Mouse (Mus musculus): Measurements from ENCODE around the gene Nucb2. TPM values are rescaled to one million over a fixed set of nuclear protein-coding genes. Genes with fewer than 3 reads are reported as not detected.
A peak's percentile ranks its signal among the peaks of the same experiment; 100 is the strongest.

The Nucb2 gene
- 27.0 TPM for polyA plus RNA-seq (2021)

DNA sequence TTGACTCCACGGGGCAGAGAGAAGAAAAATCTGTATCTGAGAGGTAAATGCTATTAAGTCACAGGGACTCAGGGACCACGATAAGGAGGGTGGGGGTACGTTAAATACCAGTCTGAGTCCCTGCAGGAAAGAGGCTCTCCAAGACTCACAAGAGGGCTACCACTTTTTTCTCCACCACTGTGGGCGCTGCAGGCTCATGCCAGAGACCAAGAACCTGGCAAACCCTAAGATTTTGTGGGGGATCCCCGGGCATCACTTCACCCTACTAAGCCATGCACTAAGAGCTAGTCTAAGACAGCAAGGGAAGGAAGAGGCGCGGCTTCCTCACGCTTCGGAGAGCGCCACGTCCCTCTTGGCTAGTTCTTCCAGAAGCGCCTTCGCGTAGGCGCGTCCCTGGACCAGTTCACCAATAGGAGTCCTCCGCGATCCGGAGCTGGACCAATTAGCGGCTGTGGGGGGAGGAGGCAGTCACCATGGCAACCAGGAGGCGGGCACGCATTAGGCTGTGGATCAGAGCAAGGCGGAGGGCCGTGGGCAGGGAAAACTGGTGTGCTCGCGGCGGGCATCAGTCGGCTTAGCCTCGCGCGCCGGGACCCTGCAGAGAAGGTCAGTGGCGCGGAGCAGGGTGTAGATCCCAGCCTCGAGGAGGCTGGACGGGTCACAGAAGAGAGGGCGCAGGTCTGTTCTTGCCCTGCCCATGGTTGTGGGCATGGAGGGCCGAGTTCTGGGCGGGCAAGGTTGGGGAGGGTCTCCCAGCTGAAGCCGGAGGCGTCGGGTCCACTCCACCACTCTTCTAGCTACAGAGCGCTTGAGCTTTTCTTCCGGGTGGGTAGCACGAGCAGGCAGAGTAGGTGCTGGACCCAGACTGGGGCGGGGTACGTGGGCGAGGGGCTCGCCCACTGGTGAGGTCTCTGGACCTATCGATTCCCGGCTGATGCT, at the start of gene Nucb2:
Nucb2 (plus strand) TSS at position 491 of the 939 bp plus-strand sequence.
- H3K27me3 ChIP-seq: no peaks in the 10 kb centered on the region
- ChIA-PET POLR2A (interaction anchor here (1.4 kb wide), 1 partner anchor 61 kb away, joined by 3 read pairs; the partner anchor contains the start of gene Pik3c2a), CTCF (interaction anchor here (1.2 kb wide), 1 partner anchor 60 kb away, joined by 3 read pairs; no protein-coding TSS in a partner anchor)
- in situ Hi-C loops (cut with MboI; ENCODE audit: low pct_unique_long_range_greater_than_20kb): no loop called here
- TF ChIP-seq CTCF (IDR thresholded peaks at IDR 0.05): no peak
- DNase-seq (ENCODE audit: low read depth, low spot score): peak; percentile 89
- peak; percentile 99 for ATAC-seq

DNA sequence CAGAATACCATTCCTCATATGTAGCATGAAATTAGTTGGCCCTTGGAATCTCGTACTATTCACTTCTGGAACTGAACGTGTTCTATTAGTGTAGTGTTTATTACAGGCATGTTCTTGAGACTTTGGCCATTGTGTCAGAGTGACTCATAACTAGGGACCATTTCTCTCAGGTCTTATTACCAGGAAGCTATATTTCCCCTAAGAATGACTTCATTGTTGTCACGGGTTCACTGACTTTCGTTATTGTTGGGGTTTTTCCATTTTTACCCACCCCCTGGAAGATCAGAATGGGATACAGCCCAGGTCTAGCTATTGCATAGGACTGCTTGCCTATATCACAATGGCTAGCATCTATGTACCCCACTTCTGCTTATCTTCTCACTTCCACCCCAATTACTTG, 47.2 kb upstream of the Nucb2 start:
- ATAC-seq (peak; percentile 52), DNase-seq (ENCODE audit: low read depth, low spot score) (no peak)
- CTCF ChIA-PET: interaction anchor here (1.6 kb wide), 2 partner anchors 10 to 13 kb away, joined by 4 to 6 read pairs; partner anchors contain the start of gene Pik3c2a
- no peak for TF ChIP-seq CTCF (IDR thresholded peaks at IDR 0.05)
- in situ Hi-C loops (cut with MboI; ENCODE audit: low pct_unique_long_range_greater_than_20kb): loop anchor here (5.0 to 10.0 kb wide), 2 partner anchors 55 to 148 kb away; no protein-coding TSS in a partner anchor
- POLR2A ChIA-PET: interaction anchor here (1.6 kb wide), 1 partner anchor 15 kb away, joined by 3 read pairs; no protein-coding TSS in a partner anchor
- H3K27me3 ChIP-seq: no peaks in the 10 kb centered on the region

- POLR2A ChIA-PET: no interaction called here
- CTCF ChIA-PET: interaction anchor here (1.6 kb wide), 2 partner anchors 11 to 13 kb away, joined by 4 to 6 read pairs; partner anchors contain the start of gene Pik3c2a
- TF ChIP-seq CTCF (IDR thresholded peaks at IDR 0.05): no peak
- ATAC-seq (peak; percentile 27), DNase-seq (ENCODE audit: low read depth, low spot score) (no peak)
- H3K27me3 ChIP-seq: no peaks in the 10 kb centered on the region
- in situ Hi-C loops (cut with MboI; ENCODE audit: low pct_unique_long_range_greater_than_20kb): loop anchor here (5.0 to 10.0 kb wide), 2 partner anchors 55 to 147 kb away; no protein-coding TSS in a partner anchor
Measured at GRCm38 (mm10) chr7:116457391-116457790, 46.8 kb upstream of the Nucb2 start.

- no peaks in the 10 kb centered on the region for H3K27me3 ChIP-seq
- ChIA-PET POLR2A (no interaction called here), CTCF (interaction anchor here (0.6 to 1.2 kb wide), 2 partner anchors 19 to 150 kb away, joined by 3 read pairs; no protein-coding TSS in a partner anchor)
- peak; percentile 56 for TF ChIP-seq CTCF (IDR thresholded peaks at IDR 0.05)
- no peak for ATAC-seq
- in situ Hi-C loops (cut with MboI; ENCODE audit: low pct_unique_long_range_greater_than_20kb): loop anchor here (5.0 to 10.0 kb wide), 2 partner anchors 53 to 146 kb away; no protein-coding TSS in a partner anchor
- DNase-seq (ENCODE audit: low read depth, low spot score): no peak
Measured at GRCm38 (mm10) chr7:116458985-116459441, 45.2 kb upstream of the Nucb2 start.

DNA sequence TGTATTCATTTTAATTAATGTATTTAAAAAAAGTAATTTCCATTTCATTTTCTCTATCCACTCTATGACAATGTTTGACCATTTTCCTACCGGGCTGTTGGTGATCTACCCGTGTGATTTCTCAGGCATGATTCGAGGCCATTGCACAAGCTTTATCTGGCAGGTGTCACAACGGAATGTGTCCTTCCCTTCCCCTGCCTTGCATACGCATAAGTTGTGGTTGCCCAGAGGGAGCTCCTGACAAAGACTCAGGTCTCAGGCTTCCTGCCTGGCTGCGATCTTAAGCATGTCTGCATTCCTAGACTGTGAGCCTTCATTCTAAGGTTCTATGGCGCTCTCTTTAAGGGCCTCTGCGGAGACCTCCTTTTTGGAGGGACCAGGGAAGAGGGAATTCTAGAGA, 42.1 kb upstream of the Nucb2 start:
- ChIA-PET CTCF (no interaction called here), POLR2A (interaction anchor here (0.6 kb wide), 1 partner anchor 17 kb away, joined by 3 read pairs; no protein-coding TSS in a partner anchor)
- in situ Hi-C loops (cut with MboI; ENCODE audit: low pct_unique_long_range_greater_than_20kb): no loop called here
- TF ChIP-seq CTCF (IDR thresholded peaks at IDR 0.05): no peak
- DNase-seq (ENCODE audit: low read depth, low spot score): peak; percentile 43
- ATAC-seq: peak; percentile 67
- no peaks in the 10 kb centered on the region for H3K27me3 ChIP-seq

DNA sequence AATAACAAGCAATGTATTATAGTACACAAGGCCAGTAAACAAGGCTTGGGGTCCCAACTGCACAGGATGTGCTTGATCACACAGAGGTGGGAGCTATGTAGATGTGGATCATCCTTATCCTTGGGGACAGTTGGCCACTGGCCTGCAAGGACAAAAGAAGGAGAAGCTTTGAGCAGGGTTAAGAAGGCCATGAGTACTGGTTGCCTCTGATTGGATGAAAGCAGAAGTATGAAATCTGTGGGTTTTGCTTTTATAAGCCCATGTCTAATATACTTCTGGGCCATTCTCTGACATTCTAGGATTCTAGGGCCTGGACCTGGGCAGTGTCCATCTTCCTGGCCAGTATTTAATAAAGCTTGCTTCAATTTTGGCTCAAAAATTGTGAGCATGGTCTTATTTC, 28.3 kb upstream of the Nucb2 start:
- DNase-seq (ENCODE audit: low read depth, low spot score) (no peak), ATAC-seq (no peak)
- in situ Hi-C loops (cut with MboI; ENCODE audit: low pct_unique_long_range_greater_than_20kb): no loop called here
- no peaks in the 10 kb centered on the region for H3K27me3 ChIP-seq
- POLR2A ChIA-PET: no interaction called here
- CTCF ChIA-PET: no interaction called here
- no peak for TF ChIP-seq CTCF (IDR thresholded peaks at IDR 0.05)

DNA sequence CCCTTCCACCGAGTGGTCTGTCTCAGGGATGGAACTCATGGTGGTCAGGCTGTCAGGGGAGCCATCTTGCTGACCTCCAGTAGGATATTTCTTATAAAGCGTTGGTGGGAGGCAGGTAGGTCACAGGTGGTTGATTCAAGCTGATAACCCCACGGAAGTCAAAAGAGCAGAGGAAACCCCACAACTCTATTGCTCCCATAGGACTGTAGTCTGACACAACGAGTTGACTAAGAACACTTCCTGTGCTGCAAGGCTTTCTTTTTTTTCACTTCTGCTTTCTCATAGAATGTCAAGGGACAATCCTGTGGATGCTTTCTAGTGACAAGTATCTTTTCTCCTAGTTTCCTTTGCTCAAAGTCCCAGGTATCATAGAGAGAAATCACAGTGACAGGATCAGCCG, 27.9 kb upstream of the Nucb2 start:
- DNase-seq (ENCODE audit: low read depth, low spot score) (no peak), ATAC-seq (no peak)
- in situ Hi-C loops (cut with MboI; ENCODE audit: low pct_unique_long_range_greater_than_20kb): no loop called here
- ChIA-PET CTCF (no interaction called here), POLR2A (no interaction called here)
- no peaks in the 10 kb centered on the region for H3K27me3 ChIP-seq
- no peak for TF ChIP-seq CTCF (IDR thresholded peaks at IDR 0.05)

DNA sequence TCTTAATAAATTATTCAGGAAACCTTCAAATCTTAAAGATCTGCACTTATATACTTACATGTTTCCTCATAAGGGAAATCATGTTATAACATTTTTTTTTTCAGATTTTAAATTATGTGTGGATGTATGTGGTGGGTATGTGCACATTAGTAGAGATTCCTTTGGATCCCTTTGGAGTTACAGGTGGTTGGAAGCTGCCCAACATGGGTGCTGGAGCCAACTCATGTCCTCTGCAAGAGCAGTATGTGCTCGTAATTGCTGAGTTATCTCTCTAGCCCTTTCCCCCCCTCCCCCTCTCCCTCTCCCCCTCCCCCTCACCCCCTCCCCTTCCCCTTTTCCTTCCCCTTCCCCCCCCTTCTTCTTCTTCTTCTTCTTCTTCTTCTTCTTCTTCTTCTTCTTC, 21.1 kb upstream of the Nucb2 start:
- H3K27me3 ChIP-seq: no peaks in the 10 kb centered on the region
- POLR2A ChIA-PET: no interaction called here
- in situ Hi-C loops (cut with MboI; ENCODE audit: low pct_unique_long_range_greater_than_20kb): no loop called here
- DNase-seq (ENCODE audit: low read depth, low spot score): no peak
- no peak for TF ChIP-seq CTCF (IDR thresholded peaks at IDR 0.05)
- CTCF ChIA-PET: no interaction called here
- no peak for ATAC-seq

DNA sequence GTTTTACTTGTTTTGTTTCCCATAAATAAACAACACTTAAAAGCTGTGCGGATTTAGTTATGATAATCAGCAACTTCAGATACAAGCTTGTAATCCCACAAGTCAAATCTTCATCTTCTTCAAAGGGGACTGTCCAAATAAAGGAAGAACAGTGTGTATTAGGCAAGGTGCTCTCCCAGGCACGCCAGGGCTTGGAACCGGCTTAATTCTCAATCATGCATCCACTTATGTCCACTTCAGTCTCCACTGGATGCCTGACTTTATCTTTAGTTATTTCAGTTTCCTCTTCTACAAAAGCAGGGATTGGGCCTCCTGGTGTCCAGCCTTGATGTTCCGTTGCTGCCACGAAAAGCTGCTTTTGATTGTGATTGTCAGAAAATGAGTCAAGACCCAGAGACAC, 20.4 kb upstream of the Nucb2 start:
- DNase-seq (ENCODE audit: low read depth, low spot score) (no peak), ATAC-seq (no peak)
- no peaks in the 10 kb centered on the region for H3K27me3 ChIP-seq
- ChIA-PET POLR2A (no interaction called here), CTCF (no interaction called here)
- no peak for TF ChIP-seq CTCF (IDR thresholded peaks at IDR 0.05)
- in situ Hi-C loops (cut with MboI; ENCODE audit: low pct_unique_long_range_greater_than_20kb): no loop called here

DNA sequence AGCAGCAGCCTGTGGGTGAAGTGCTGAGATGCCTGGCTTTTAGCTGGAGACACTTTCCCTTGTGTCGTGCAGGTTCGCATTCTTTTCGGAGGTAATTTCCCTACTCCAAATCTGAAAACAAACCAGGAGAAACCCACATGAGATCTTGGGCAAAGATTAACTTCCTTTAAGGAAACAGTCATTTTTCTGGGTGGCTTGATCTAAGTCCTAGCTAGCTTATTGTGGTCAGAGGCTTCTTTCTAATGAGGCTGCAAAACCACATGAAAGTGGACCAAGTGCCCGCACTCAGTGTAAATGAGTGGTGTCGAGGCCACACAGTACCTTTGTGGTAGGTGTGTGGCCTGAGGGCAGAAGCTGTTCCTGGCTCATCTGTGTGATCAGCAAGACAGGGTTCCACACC, 20.0 kb upstream of the Nucb2 start:
- ATAC-seq: peak; percentile 85
- peak; percentile 64 for DNase-seq (ENCODE audit: low read depth, low spot score)
- ChIA-PET POLR2A (no interaction called here), CTCF (no interaction called here)
- in situ Hi-C loops (cut with MboI; ENCODE audit: low pct_unique_long_range_greater_than_20kb): no loop called here
- TF ChIP-seq CTCF (IDR thresholded peaks at IDR 0.05): no peak
- H3K27me3 ChIP-seq: no peaks in the 10 kb centered on the region

- ChIA-PET POLR2A (no interaction called here), CTCF (no interaction called here)
- no peak for ATAC-seq
- no peak for DNase-seq (ENCODE audit: low read depth, low spot score)
- TF ChIP-seq CTCF (IDR thresholded peaks at IDR 0.05): no peak
- H3K27me3 ChIP-seq: no peaks in the 10 kb centered on the region
- in situ Hi-C loops (cut with MboI; ENCODE audit: low pct_unique_long_range_greater_than_20kb): no loop called here
Measured at GRCm38 (mm10) chr7:116485062-116485601, 19.0 kb upstream of the Nucb2 start.

Data from Patski (cell line).